Mouse (Mus musculus): ENCODE results near the gene Prnd. TPM values are rescaled to one million over a fixed set of nuclear protein-coding genes. Genes with fewer than 3 reads are reported as not detected.

Gene Prnd
- total RNA-seq, 1 experiment from 2014 or later = not detected

DNA sequence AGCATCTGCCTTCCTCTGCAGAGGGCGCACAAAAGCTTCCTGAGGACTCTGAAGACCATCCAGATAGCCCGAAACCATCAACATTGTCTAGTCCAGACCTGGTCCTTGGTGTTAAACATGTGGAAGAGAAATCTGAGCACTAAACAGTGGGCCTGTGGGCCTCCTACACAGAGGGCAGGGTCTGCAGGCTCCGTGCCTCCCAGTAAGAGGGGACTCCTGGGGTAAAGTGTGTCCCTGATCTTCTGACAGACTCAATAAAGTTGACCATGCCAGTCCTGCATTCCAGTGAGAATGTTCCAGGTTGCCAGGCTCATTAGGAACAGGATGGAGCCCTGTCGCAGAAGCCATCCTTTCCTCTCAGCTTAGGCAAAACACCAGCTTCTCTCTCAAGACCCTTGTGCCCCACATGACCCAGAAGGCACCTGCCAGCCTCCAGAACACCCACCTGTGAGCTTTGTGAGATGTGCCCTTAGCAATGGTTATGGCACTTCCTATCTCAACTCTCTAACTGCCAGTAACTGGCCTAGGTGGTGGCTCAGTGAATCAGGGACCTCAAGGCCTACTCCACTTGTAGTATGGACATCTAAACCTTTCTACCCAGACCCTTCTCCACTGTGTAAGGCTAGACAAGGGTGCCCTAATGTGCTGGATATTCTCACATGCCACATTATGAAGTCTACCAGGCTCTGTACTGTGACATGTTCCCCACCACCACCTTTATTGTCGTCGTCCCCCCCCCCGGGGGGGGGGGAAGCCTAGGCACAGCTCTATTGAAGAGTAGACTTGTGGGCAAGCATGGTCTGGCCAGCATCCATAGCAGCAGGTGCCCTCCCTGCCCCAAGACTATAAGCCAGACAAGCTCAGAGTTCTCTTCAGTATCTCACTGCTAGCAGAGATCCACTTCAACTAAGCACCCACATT, 5.9 kb downstream of the Prnd start:
- ATAC-seq (replicated peaks; ENCODE audit: insufficient number of reproducible peaks, low FRiP score, low TSS enrichment, poor library complexity, severe bottlenecking) = no peak

- no peak for ATAC-seq (replicated peaks; ENCODE audit: insufficient number of reproducible peaks, low FRiP score, low TSS enrichment, poor library complexity, severe bottlenecking)
Observed at GRCm38 (mm10) chr2:131957731-131958222, 7.1 kb downstream of the Prnd start.

- no peak for ATAC-seq (replicated peaks; ENCODE audit: insufficient number of reproducible peaks, low FRiP score, low TSS enrichment, poor library complexity, severe bottlenecking)
Observed at GRCm38 (mm10) chr2:131961671-131962070, 11.0 kb downstream of the Prnd start.

- no peak for ATAC-seq (replicated peaks; ENCODE audit: insufficient number of reproducible peaks, low FRiP score, low TSS enrichment, poor library complexity, severe bottlenecking)
Observed at GRCm38 (mm10) chr2:131970597-131970996, 19.9 kb downstream of the Prnd start.

DNA sequence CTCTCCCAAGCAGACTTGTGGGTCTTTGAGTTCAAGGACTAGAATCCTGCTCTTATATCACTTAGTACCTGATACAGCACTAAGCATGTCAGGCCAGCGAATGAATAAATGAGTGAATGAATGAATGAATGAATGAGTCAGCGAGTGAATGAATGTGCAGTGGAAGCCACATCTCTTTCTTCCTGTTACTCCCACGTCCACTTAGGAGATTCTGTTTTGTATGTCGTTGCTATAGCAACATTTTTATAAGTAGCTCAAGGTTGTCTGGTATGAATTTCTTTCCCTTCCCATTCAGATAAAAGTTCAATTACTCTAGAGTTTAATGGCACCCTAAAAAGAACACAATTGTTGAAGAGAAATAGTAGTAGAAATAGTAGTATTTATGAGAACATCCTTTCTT, 20.4 kb downstream of the Prnd start:
- no peak for ATAC-seq (replicated peaks; ENCODE audit: insufficient number of reproducible peaks, low FRiP score, low TSS enrichment, poor library complexity, severe bottlenecking)

- no peak for ATAC-seq (replicated peaks; ENCODE audit: insufficient number of reproducible peaks, low FRiP score, low TSS enrichment, poor library complexity, severe bottlenecking)
Observed at GRCm38 (mm10) chr2:131976663-131977062, 26.0 kb downstream of the Prnd start.

- no peak for ATAC-seq (replicated peaks; ENCODE audit: insufficient number of reproducible peaks, low FRiP score, low TSS enrichment, poor library complexity, severe bottlenecking)
Observed at GRCm38 (mm10) chr2:131980866-131981265, 30.2 kb downstream of the Prnd start.

- peak; percentile 87 for ATAC-seq (replicated peaks; ENCODE audit: insufficient number of reproducible peaks, low FRiP score, low TSS enrichment, poor library complexity, severe bottlenecking)
Observed at GRCm38 (mm10) chr2:131982546-131983196, 32.0 kb downstream of the Prnd start.

DNA sequence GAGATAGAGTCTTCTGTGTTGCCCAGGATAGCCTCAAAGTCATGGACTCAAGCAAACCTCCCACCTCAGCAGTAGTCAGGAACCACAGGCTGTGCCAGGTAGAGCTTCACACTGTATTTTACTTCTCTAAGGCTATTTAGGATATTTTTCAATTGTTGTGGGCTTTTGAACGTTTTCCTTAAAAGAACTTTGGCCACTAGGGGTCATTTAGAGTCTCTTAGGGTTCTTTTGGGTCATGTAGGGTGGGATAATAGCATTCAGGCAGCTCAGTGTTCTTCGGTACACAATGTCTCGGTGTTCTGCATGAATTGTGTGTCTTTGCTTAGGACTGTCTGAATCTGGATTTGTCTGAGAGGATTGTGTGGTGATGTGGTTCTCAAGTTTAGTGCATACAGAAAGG, 37.3 kb downstream of the Prnd start:
- ATAC-seq (replicated peaks; ENCODE audit: insufficient number of reproducible peaks, low FRiP score, low TSS enrichment, poor library complexity, severe bottlenecking) = no peak

DNA sequence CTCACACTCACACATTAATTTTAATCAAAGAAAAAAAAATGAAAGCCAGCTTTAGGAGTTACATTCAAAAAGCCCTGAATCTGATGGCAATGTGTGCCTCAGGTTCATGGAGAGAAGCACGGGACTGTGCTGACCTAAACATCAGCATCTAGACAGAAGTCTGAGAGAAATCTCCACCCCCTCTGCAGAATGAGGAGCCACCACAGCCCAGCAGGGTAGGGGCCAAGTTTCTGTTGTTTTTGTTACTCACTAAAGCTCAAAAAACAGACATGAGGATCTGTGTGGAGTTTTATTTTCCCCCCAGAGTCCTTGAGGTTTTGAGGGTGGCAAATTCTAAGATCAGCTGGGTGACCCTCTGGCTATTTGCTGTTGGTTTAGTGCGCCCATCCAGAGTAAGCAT, 37.9 kb downstream of the Prnd start:
- ATAC-seq (replicated peaks; ENCODE audit: insufficient number of reproducible peaks, low FRiP score, low TSS enrichment, poor library complexity, severe bottlenecking) = no peak

- no peak for ATAC-seq (replicated peaks; ENCODE audit: insufficient number of reproducible peaks, low FRiP score, low TSS enrichment, poor library complexity, severe bottlenecking)
Observed at GRCm38 (mm10) chr2:131992487-131992886, 41.8 kb downstream of the Prnd start.

- no peak for ATAC-seq (replicated peaks; ENCODE audit: insufficient number of reproducible peaks, low FRiP score, low TSS enrichment, poor library complexity, severe bottlenecking)
Observed at GRCm38 (mm10) chr2:131993151-131993550, 42.5 kb downstream of the Prnd start.

- ATAC-seq (replicated peaks; ENCODE audit: insufficient number of reproducible peaks, low FRiP score, low TSS enrichment, poor library complexity, severe bottlenecking) = no peak
Observed at GRCm38 (mm10) chr2:131993563-131994088, 43.0 kb downstream of the Prnd start.

GRCm38 (mm10) chr2:131994971-131995370, 44.3 kb downstream of the Prnd start:
- ATAC-seq (replicated peaks; ENCODE audit: insufficient number of reproducible peaks, low FRiP score, low TSS enrichment, poor library complexity, severe bottlenecking) = no peak

GRCm38 (mm10) chr2:131995742-131996141, 45.1 kb downstream of the Prnd start:
- no peak for ATAC-seq (replicated peaks; ENCODE audit: insufficient number of reproducible peaks, low FRiP score, low TSS enrichment, poor library complexity, severe bottlenecking)

- ATAC-seq (replicated peaks; ENCODE audit: insufficient number of reproducible peaks, low FRiP score, low TSS enrichment, poor library complexity, severe bottlenecking) = no peak
Observed at GRCm38 (mm10) chr2:131996369-131996768, 45.7 kb downstream of the Prnd start.

DNA sequence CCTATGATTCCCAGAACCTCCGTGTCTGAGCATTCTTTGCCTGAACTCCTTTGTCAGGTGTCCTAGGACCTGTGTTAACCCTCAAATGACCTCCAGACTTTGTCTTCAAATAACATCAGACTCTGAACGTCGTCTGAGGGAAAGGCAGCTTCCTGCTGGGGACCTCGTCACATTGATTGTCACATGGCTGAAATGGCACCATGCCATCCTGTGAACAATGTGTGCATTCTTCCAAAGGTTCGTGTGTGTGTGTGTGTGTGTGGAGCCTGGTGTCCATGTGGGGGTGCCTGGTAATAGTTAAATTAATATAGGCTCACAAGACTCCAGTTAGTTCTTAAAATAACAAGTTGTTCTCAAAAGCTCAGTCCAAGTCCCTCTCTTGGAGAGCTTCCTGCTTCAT, 46.7 kb downstream of the Prnd start:
- no peak for ATAC-seq (replicated peaks; ENCODE audit: insufficient number of reproducible peaks, low FRiP score, low TSS enrichment, poor library complexity, severe bottlenecking)

DNA sequence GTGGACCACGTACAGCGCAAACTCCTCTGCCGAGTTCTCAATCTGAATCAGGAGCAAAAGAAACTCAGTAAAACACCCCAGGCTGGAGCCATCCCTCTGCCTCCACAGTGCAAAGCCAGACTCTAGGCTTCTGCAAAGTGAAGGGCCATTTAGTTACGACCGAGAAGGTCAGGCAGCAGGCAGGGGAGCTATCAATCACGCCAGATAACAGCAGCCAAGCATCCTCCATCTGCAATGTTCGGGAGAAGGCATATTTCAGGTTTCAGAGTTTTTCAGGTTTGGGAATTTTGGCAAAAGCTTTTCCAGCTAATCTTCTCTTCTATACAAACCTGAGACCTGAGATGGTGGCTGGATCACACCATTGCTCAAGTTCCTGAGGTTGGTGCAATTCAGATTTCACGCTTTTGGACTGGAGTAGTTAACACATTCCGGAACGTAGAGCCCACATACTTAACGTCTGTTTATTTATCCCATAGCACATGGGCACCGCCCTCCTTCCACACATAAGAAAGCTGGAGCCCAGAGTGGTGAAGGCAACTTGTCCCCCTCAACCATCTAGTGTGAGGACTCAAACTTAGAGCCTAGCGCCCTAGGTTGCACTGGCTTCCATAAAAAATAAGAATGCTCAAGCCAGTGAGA, 51.2 kb downstream of the Prnd start:
- ATAC-seq (replicated peaks; ENCODE audit: insufficient number of reproducible peaks, low FRiP score, low TSS enrichment, poor library complexity, severe bottlenecking) = no peak

GRCm38 (mm10) chr2:132003916-132004315, 53.3 kb downstream of the Prnd start:
- ATAC-seq (replicated peaks; ENCODE audit: insufficient number of reproducible peaks, low FRiP score, low TSS enrichment, poor library complexity, severe bottlenecking) = no peak

Measured in monocyte, adult 5-6 weeks (primary cell).